In the genomic region with DNA sequence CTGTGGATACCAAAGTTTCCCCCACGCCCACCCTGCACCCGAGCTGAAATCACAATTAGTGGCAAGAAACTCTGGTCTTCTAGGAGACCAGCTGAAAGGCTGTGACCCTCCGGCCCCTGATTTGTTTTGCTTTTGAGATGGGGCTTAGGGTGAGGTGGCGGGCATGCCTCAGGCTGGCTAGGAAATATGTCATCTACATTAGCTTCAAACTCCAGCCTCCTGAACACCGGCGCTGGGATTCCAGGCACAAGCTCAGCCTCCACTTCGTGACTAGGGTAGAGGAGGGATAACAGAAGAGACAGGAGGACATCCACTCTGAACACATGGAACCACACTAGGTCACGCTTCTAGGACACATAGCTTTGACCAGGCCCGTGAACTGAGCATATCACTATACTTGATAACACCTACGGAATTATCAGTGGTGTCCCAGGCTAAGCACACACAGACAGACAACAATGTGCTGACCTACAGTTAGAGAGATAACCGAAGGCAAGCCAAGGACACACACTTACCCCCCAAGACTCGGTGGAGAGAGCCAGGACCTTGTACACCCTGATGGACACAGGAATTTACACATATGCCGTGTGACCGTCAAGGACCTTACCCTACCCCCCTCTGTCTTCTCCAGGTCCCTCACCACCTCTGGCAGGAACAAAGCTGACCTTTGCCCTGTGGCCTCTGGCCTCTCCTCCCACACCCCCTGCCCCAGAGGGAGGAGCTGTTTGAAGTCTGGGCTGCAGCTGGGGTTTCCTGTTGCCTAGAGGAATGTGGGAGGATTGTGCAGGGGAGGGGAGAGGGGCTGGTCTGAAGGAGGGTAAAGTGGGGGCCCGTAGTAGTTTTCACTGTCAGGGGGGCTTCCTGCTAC, we compare ENCODE assay signal across 9 mouse cellular contexts. TPM values are rescaled to one million over a fixed set of nuclear protein-coding genes. Genes with fewer than 3 reads are reported as not detected.
DNase-seq lines count a peak whose midpoint lies in the region; TF ChIP-seq lines count a peak whose summit lies in the region.
"Had no signal": no experiment of that assay in that cellular context is flagged by ENCODE, and none has a peak within 500 bp of the region (broad histone marks: within the 10 kb centered on the region; RNA-seq: fewer than 3 reads in every experiment).

No protein-coding gene starts in this region.

- peak; percentile 63 for DNase-seq in cerebellum, adult 11-12 months
- DNase-seq in cerebellum, adult 11 months, result no peak
- peak; percentile 51 for DNase-seq in lung, postnatal 10 days
- no peak for DNase-seq in lung, postnatal 4 days
- DNase-seq in kidney, postnatal 10 days, result peak; percentile 68
- no peak for DNase-seq in right cerebral cortex, adult 2 months (ENCODE audit: low spot score in 2 of 2)
- no peak for DNase-seq in adrenal gland, adult 18-20 months (ENCODE audit: low spot score in 2 of 2)

- TF ChIP-seq POLR2A in testis, adult 2 months (IDR thresholded peaks at IDR 0.05; ENCODE audit: control insufficient read depth, low read depth, low read length), result no peak

- no peak overlapping the region for H3K4me3 ChIP-seq in testis, adult 2 months (ENCODE audit: control insufficient read depth, low read depth, low read length)

- no peak for TF ChIP-seq CTCF in testis, adult 2 months (IDR thresholded peaks at IDR 0.05; ENCODE audit: control insufficient read depth, insufficient read depth, insufficient replicate concordance, low read depth, low read length)

- no peaks in the 10 kb centered on the region for H3K36me3 ChIP-seq in testis, adult 2 months (ENCODE audit: control insufficient read depth, insufficient read depth, low read length)

- peak overlapping the region; percentile 69 for H3K27ac ChIP-seq in testis, adult 2 months (ENCODE audit: control insufficient read depth, insufficient read depth, low read depth, low read length)

- H3K4me1 ChIP-seq in testis, adult 2 months (ENCODE audit: control insufficient read depth, insufficient read depth, low read length), result peaks cover 11% of the 10 kb centered on the region

- H3K27me3 ChIP-seq in testis, adult 2 months (ENCODE audit: control insufficient read depth, insufficient read depth, low read length), result no peaks in the 10 kb centered on the region

RNA-seq across cellular contexts. Expression of a gene that starts 3.3 kb away (rescaled TPM):
- 59.1 and 65.0 TPM in 2 replicates for polyA plus RNA-seq in testis, adult 2 months (2012; rRNA removed)
- 10 to 100 TPM; 72.1 to 86.9 TPM for total RNA-seq in adrenal gland, adult 18-20 months (2021)

RNA-seq across cellular contexts. Expression of a gene that starts 33.9 kb away (rescaled TPM):
- 0.85 and 1.0 TPM in 2 replicates for polyA plus RNA-seq in testis, adult 2 months (2012; rRNA removed)
- total RNA-seq in adrenal gland, adult 18-20 months (2021), result under 1 TPM; 0.43 to 0.58 TPM
- total RNA-seq: left cerebral cortex, postnatal 14 days had no signal

Comparison
In these comparisons a context has a peak if more than half of its experiments do, and no peak if none do; other contexts are left out.
1. DNase-seq: peak in cerebellum, adult 11-12 months (single experiment), lung, postnatal 10 days (single experiment) and kidney, postnatal 10 days (single experiment); none in cerebellum, adult 11 months (single experiment), lung, postnatal 4 days (0 of 2), right cerebral cortex, adult 2 months (0 of 2) and adrenal gland, adult 18-20 months (0 of 2).